Mouse (Mus musculus): ENCODE data around the gene Zfhx3. TPM values are rescaled to one million over a fixed set of nuclear protein-coding genes. Genes with fewer than 3 reads are reported as not detected.

Zfhx3 gene
- polyA plus RNA-seq, 1 experiment: 2.2 TPM

DNA sequence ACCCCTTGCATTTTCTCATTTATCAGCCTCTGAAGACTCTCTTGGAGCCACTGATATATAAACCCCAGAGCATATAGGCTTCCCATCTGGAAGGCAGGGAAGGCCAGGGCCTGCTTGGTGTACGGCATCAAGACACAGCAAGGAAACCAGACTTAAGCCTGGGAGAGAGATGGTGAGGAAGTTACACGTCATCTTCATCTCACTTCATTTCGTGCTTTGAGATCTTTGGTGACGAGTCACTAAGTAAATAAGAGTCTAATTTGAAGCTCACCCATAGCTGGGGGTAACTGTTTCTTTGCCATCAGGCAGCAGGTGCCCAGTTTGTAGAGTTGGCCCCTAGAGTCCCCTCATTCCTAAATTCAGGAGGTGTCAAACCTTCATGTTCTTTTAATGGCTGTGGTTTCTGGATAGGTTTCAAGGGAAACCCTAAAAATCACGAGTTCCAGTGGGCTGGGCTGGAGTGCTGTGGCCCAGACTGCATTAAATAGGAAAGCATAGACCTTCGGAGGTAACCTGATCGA lies 773.9 kb downstream of the Zfhx3 start:
- DNase-seq (ENCODE audit: low read depth): no peak

DNA sequence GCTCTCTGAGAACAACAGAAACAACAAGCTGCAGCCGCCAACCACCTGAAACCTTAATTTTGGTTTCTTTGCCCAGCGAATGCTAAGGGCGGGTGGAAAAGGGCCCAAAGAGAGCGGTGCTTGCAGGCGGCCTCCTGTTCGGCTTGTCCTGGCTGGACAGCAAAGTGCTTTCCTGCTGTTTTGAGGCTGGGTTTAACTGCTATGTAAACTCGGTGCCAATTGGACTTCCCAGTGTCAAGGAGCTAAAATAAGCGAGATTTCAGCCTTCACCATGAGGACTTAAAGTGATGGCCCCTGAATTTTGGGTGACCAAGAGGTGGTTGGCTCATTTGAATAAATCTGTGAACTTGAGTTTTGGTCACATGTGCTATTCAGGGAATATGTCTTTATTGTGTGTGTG lies 775.1 kb downstream of the Zfhx3 start:
- no peak for DNase-seq (ENCODE audit: low read depth)

DNA sequence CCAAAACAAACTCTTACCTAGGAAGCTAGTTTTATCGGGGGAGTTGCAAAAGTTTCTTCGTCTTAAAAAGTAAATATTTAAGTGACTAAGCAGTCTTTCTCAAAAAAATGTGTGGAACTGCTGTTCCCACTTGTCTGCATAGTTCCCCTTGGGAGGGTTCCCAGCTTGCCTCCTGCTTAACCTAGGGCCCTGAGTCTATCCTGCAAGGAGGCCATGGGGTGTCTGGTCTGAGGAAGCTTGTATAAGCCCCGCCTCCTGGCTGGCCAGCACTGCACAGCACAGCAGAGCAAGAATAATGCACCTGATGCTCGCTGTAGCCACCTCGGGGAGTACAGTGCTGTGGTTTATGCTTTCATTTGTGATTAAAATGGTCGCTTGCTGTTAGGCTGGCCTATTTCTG lies 775.6 kb downstream of the Zfhx3 start:
- no peak for DNase-seq (ENCODE audit: low read depth)

DNA sequence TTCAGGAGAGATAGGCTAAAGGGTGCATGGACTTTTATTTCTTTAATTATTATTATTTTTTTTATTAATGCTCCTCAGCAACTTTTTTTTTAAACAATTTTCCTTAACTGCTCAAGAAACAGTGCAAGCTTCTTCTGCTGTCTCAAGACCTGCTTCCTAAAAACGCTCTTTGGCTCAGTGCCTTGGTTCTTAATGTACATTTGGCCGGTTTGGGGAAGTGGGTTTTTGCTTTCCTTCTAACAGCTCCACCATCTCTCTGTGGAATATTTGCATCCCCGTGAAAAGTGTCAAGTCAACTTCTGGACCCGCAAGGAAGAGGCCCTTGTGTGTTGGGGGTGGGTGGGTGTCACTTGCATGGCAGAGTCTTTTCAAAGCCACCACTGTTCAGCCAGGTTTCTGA lies 778.4 kb downstream of the Zfhx3 start:
- DNase-seq (ENCODE audit: low read depth): no peak

DNA sequence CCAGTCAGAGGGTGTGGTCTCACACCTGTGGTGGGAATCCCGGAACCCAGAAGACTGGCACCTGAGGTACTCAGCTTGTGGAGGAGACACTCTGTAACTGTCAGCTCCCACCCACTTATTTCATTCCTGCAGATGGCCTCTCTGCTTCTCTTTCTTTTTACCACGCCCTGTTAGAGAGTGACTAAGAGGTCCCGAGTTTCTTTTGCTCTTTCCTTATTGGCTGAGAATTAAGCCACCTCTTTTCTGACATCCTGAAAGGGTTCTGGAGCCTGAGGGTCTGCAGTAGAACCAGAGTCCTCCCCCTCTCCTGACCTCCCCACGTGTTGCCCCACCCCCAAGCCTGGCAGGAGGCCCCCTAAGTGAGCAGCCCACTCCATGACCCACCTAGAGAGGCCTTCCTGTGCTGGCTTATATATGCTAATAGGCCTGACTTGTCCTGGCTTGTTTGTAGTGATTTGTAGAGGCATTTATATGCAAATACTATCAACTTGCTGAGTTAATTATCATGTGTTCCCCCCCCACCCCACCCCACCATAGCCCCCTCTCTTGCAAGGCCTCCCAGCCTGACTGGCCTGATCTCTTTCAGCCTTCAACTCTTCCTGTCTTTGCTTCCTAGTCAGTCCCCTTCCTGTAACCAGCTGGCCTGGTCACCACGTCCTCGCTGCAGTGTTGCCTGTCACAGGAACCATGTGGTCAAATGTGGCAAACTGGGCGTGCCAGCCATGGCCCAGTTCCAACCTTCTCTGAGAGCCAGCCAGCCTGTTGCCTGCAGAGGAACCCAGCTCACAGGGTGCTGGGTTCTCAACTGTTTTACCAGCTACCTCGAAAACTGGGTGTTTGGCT lies 780.4 kb downstream of the Zfhx3 start:
- DNase-seq (ENCODE audit: low read depth): no peak

DNA sequence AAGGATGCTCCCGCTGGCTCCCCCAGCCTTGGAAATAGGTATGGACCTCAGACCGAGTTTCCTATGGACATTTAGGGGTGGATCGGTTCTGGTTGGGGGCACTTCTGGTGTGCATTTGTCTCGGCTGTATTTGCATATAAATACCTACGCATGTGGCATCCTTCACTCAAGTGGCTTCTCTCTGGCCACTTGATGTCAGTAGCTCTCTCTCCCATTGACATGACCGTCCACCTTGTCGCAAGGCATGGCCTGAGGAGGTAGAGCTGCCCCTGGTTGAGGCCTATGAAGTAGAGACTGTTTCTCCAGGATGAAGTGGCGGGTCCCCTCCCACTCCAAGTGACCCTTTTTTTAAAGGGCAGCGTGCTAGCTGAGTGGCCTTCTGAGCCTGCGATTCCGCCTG lies 781.2 kb downstream of the Zfhx3 start:
- no peak for DNase-seq (ENCODE audit: low read depth)

DNA sequence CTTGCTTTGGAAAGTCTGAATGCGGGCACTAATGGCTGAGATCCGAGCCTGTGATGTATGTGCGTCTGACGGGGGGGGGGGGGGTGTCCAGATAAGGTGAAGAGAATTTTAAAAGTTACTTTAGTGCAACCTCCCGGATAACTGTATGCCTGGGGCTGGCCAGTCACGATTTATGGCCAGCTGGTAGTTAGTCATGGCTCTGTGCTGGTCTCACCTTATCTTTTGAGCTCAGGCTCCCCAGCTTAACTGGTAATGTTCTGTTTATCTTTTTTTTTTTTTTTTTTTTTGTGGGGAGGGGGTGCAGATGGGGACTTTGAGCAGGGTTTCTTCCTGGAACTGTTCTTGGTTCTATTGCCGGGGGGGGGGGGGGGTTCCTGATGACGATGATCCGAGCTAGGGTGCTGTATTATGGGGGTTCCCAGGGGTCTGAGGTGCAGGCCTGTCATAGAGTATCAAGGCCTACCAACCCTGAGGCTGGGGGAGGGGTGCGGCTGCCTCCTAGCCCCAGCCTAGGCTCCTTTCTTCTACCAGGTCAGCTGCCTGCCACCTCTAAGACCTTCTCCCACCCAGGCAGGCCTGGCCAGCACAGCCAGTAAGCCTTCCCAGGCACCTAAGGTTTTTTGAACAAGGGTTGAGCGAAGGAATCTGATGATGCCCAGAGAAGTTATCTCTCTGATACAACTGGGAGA lies 782.5 kb downstream of the Zfhx3 start:
- DNase-seq (ENCODE audit: low read depth): no peak

DNA sequence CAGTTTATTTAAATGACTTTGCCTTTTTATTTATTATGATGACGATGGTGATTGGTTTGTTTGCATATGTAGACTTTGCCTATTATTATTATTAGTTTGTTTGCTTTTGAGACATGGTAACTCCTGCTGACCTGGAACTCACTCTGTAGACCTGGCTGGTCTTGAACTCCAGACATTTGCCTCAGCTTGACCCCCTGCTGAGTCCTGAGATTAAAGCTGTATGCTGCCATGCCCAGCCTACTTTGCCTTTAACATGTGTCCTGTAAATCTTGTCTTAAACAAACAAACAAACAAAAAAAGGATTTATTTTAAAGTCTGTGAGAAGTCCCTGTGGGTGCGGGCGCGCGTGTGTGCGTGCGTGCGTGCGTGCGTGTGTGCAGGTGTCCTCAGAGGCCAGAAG lies 783.2 kb downstream of the Zfhx3 start:
- no peak for DNase-seq (ENCODE audit: low read depth)

DNA sequence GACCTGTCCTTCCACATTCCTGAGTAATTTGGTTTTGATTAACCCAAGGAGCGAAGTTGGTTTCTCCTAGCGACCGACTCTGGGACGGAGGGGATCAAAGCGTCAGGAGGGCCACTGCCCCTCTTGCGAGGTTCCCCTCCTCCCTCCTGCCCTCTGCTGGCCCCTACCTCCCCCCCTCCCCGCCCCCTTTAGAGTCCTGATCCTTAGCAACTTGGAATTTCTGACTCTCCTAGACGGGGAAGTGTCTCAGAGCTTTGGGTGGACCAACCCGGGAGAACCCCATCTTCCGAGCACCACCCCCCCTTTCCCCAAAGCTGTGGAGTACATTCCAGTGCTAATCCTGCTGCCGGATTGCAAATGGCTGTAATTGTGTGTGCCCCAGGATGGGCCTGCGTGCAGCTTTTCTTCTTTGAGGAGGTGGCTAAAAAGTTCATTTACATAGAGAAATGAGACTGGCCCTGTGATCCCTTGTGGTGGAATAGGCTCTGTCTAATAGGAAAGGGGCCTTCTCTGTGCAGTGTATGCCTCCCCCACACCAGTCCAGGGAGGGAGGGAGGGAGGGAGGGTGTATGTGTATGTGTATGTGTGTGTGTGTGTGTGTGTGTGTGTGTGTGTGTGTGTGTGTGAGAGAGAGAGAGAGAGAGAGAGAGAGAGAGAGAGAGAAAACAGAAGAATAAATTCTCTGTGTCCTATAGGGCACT lies 784.2 kb downstream of the Zfhx3 start:
- no peak for DNase-seq (ENCODE audit: low read depth)

DNA sequence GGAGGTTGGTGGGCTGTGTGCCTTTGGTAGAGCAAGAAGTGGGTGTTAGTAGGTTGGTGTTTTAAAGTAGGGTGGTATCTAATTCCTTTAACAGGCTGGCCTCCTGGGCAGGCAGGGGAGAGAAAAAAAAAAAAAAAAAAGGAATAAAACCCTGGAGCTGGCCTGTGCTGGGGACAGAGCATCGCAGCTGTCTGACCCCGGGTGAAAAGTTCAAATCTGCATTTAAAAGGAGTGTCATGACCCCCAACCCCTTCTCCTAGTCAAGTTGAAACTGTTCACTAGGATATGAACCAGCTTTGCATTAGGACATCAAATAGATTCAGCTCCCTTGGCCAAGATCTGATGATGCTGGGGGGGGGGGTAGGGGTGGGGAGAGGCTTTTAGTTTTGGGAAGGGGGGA lies 786.7 kb downstream of the Zfhx3 start:
- no peak for DNase-seq (ENCODE audit: low read depth)

DNA sequence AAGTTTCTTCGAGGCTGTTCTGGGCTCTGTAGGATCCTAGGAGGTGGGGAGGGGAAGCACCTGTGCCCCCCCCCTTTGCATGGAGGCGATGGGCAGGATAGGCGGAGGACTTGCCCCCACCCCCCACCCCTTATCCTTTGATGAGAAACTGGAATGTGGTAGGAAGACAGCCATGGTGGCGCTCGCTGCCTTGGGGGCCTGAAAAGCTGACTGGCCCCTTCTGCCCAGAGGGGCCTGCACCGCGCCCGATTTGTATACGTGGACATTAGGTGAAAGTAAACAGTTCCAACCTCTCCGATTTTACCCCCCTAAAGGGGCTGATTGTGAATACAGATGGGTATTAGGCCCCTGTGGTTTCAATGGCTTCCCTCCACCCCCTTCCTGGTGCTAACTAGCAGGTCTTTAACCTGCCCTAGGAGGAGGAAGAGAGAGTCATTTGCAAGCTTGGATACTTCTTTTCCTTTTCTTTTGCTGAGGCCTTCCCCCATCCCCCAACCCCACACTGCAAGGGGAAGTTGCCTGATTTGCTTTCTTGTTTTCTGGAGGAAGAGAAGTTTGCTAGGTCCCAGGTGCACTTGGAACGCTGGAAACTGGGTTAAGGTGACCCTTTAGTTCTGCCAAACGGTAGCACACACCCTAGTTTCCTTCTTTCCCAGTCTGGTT lies 787.4 kb downstream of the Zfhx3 start:
- DNase-seq (ENCODE audit: low read depth): no peak

DNA sequence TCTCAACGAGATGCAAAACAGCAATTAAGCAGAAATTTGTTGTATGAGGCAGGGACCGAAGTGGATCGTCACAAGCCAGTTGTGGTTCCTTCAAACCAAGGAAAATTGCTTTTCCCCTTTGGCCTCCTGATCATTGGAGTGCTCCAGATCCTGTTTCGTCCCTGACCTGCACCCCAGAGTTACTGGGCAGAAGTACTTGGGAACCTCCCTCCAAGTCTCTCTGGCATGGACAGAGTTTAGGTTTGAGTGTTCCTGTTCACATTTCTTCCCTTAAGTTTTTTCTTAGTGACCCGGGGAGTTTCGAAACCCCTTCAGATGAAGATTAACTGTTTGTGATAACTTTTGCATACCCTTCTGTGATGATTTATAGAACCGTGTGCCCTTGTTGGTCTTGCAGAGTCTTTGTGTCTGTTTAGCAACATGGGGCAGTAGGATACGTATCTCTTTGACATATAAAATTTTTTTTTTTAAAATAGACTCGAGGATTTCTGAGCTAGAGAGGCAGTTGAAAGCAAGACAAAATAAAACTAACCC lies 788.5 kb downstream of the Zfhx3 start:
- DNase-seq (ENCODE audit: low read depth): no peak

DNA sequence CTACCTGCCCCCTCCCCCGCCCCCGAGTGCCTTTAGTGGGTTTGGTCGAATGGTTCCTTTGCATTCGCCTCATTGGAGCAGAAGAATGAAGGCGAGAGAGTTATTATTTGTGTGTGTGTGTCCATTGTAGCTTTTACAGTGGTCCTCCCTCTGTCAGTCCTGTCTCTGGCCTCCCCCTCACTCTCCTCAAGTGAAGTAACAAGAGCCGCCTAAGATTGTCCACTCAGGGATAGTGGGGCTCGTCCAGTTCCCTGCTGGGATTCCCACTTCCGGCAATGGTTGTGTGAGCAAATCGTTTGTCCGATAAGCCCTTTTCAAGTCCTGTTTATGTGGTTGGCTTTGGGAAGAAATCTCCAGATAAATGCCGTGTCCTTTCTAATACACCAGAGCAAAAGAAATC lies 790.1 kb downstream of the Zfhx3 start:
- no peak for DNase-seq (ENCODE audit: low read depth)

DNA sequence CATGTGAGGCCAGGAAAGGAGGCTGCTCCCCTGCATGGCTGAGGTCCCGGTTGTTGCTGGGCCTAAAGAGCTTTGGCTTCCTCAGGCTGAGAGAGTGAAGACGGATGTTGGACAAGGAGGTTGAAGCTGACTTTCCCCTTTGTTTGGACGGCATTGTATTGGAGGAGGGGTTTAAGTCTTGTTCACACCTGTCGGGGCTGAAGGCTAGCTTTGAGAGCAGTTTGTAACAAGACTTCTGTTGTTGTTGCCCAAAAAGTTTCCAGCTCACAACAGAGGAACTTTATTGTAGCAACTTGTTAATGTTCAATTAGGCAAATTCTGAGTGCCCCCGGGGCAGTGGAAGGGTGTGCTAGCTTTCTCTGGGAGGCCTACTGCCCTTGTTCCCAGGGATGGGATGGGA lies 790.9 kb downstream of the Zfhx3 start:
- no peak for DNase-seq (ENCODE audit: low read depth)

DNA sequence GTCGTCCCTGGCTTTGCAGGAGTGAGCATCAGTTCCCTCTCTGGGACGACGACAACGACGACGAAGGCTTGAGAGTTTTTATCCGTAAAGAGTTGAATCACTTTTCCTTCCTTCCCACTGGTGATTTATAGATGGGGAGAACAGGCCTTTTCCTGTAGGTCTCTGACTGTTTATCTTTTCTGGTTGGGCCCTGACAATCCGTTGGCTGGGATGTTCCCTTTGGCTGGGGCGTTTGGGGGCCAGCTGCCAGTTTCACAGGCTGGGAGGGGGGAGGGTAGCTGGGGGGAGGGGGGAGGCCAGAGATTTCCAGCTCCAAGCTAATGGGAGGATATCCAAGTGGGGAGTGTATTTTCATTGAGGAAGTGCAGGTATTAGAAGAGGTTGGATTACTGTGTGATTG lies 794.0 kb downstream of the Zfhx3 start:
- DNase-seq (ENCODE audit: low read depth): no peak

DNA sequence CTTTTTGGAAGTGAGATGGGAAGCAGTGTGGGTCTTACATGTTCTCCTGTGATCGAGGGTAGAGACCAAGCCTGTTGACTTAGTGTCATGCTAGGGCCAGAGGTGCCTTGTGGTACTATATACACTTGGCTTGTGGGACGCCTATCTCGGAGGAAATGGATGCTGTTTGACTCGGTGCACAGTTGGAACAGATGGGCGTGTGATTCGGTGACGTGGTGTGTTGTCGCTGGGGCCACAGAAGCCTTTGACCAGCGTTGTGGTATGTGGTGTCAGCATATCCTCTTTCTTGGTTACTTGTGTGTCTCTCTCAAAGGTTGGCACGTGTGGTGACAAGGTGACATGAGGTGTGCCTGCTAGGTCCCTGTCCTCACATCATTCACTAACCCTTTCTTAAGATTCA lies 795.7 kb downstream of the Zfhx3 start:
- DNase-seq (ENCODE audit: low read depth): no peak

DNA sequence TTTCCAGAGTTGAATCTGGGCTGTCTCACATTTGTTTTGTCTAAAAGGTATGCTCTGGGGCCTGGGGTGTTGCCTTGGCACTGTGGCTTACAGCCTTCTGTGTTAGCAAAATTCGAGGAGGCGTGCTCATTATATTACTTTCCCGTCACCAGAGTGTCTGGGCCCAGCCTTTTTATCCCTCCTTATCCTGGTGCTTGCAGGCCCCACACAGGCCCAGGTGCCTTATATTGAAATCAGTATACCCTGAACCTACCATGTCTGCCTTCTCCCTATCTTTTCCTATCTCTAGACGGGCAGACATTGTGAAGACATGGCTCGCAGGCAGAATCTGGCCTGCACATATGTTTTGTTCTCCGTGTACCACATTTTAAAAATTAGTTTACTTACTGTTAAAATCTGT lies 797.1 kb downstream of the Zfhx3 start:
- no peak for DNase-seq (ENCODE audit: low read depth)

DNA sequence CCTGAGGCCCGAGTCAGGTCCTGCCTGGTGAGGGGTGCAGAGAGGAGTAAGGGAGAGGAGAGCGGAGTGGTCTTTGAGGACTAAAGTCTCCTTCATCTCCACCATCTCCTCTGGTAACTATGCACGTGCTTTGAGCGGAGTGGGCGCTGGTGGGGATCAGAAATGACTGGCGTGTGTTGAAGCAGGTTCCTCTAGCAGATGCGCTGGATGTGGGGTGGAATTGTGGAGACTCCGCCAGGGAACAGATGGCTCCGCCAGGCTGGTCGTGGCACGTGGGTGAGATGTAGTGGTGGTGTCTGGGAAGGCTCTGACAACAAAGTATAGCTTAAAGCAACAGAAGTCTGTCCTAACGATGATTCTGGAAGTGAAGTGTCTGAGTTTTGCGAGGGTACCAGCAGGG lies 798.0 kb downstream of the Zfhx3 start:
- DNase-seq (ENCODE audit: low read depth): no peak

DNA sequence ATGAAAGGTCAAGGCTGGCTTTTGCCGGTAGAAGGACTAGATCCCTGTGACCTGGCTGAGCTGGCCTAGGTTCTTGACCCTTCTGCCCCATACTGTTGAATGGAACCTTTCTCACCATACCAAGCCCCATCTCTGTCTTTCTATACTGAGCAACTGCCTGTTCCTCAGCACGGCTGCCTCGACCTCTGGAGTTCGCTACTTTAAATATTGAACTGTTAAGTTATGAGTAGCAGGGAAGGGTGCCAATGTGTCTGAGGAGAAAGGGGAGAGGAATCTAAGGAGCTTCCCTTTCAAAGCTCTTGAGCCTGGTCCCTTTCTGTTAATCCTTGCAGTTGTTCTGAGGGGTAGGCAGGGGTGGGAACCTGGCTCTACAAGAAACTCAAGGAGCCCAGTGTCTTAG lies 799.2 kb downstream of the Zfhx3 start:
- DNase-seq (ENCODE audit: low read depth): no peak

DNA sequence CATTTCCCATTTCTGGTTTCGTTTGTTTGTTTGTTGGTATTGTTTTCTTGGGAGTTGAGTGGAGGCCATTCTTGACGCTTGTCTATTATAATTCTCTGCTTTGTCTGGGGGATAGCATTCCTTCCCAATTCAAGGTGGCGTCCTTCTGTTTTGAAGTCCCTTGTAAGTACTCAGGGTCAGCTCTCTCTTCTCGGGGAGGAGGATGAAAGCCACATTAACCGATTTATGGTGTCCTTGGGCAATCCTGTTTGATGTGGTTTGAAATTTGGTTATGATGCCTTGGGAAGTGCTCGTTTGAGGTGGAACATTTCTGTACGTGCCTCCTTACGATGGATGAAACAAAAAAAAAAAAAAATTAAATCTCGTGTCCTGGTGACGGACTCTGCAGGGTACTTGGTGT lies 800.0 kb downstream of the Zfhx3 start:
- DNase-seq (ENCODE audit: low read depth): no peak

DNA sequence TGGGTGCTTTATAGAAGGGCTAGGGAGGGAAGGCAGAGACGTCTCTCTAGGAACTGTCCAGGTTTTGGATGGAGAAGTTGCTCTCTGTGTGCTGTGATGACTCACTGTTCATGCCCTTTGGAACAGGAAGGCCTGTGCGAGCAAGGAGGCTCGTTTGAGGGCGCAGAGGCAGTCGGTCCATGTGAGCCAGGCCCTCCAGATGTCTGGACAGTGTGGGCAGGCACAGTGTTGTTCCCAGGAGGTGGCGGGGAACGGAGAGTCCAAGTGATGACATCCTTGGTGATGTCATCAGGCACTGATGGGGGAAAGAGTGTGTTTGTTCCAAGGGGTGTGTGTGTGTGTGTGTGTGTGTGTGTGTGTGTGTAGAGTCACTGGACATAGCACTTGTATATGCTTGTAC lies 800.8 kb downstream of the Zfhx3 start:
- DNase-seq (ENCODE audit: low read depth): no peak

DNA sequence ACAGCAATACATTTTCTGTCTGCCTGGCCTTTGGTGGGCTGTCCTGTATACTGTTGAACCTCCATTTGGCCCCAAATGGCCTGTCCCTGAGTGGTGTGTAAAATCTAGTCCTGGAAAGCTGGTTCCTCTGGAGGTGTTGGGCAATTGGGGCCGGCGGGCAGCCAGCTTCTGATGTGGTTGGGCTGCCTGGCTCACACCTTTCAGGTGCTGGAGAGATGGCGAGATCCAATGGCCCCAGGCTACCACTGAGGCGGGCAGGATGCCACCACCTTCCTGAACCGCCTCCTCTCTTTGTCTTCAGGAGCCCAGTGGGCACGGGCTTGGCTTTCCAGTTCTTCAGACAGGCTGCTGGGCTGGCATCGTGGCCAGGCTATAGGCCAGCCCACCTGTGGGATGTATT lies 803.1 kb downstream of the Zfhx3 start:
- DNase-seq (ENCODE audit: low read depth): peak; percentile 85
